8 mouse cellular contexts compared by ENCODE assay signal in genomic region chr9:25693632-25694031, GRCm38 (mm10).
DNase-seq lines count a peak whose midpoint lies in the region; ATAC-seq and TF ChIP-seq lines count a peak whose summit lies in the region.

No protein-coding gene starts in this region.

- WGBS in heart, embryonic 10.5 days, result 56% methylated on average over 5 of the region's 5 CpGs
- WGBS in forebrain, embryonic 10.5 days, result 32% methylated on average over 5 of the region's 5 CpGs
- WGBS in lung, embryonic 14.5 days, result 44% methylated on average over 5 of the region's 5 CpGs

- H3K4me3 ChIP-seq in heart, embryonic 10.5 days, result no peak overlapping the region
- no peak overlapping the region for H3K4me3 ChIP-seq in forebrain, embryonic 10.5 days
- no peak overlapping the region for H3K4me3 ChIP-seq in lung, embryonic 14.5 days (ENCODE audit: low read depth, low read length)

- intact Hi-C loops in heart, postnatal 36 days (cut with DNase I), result loop anchor here (10.0 kb wide), 1 partner anchor 1081 kb away; no protein-coding TSS in a partner anchor

- no peaks in the 10 kb centered on the region for H3K36me3 ChIP-seq in heart, embryonic 10.5 days
- no peaks in the 10 kb centered on the region for H3K36me3 ChIP-seq in forebrain, embryonic 10.5 days (replicated peaks)
- H3K36me3 ChIP-seq in lung, embryonic 14.5 days (ENCODE audit: insufficient read depth), result no peaks in the 10 kb centered on the region

- H3K27ac ChIP-seq in heart, embryonic 10.5 days, result no peak overlapping the region
- no peak overlapping the region for H3K27ac ChIP-seq in forebrain, embryonic 10.5 days
- no peak overlapping the region for H3K27ac ChIP-seq in lung, embryonic 14.5 days (ENCODE audit: low read depth)

- DNase-seq in heart, postnatal 36 days, result peak; percentile 2
- no peak for DNase-seq in heart, embryonic 10.5 days (ENCODE audit: low spot score)
- peak; percentile 14 for DNase-seq in adrenal gland, adult 2 months
- DNase-seq in forebrain, embryonic 10.5 days (ENCODE audit: extremely low spot score, low spot score), result peak; percentile 30
- peak; percentile 2 for DNase-seq in kidney, postnatal 14 days
- peak; percentile 56 for DNase-seq in lung, embryonic 14.5 days
- peak; percentile 31 for DNase-seq in retina, postnatal 1 day
- no peak for DNase-seq in thymus, postnatal 10 days (ENCODE audit: low spot score in 2 of 2)

- H3K9ac ChIP-seq in lung, embryonic 14.5 days, result no peak overlapping the region

- H3K4me2 ChIP-seq in lung, embryonic 14.5 days, result no peak overlapping the region

- H3K4me1 ChIP-seq in heart, embryonic 10.5 days, result no peaks in the 10 kb centered on the region
- peaks cover 18% of the 10 kb centered on the region for H3K4me1 ChIP-seq in forebrain, embryonic 10.5 days
- no peaks in the 10 kb centered on the region for H3K4me1 ChIP-seq in lung, embryonic 14.5 days (ENCODE audit: insufficient read depth)

- no peaks in the 10 kb centered on the region for H3K27me3 ChIP-seq in heart, embryonic 10.5 days (ENCODE audit: insufficient read depth, poor library complexity, severe bottlenecking)
- peaks cover 23% of the 10 kb centered on the region for H3K27me3 ChIP-seq in forebrain, embryonic 10.5 days (ENCODE audit: poor library complexity, severe bottlenecking)
- H3K27me3 ChIP-seq in lung, embryonic 14.5 days (ENCODE audit: insufficient read depth, low read length), result no peaks in the 10 kb centered on the region

- no peaks in the 10 kb centered on the region for H3K9me3 ChIP-seq in heart, embryonic 10.5 days
- H3K9me3 ChIP-seq in forebrain, embryonic 10.5 days, result 0 out of 2 replicates have a peak, but pooled peaks cover 2% of the 10 kb centered on the region
- H3K9me3 ChIP-seq in lung, embryonic 14.5 days (ENCODE audit: low read depth, low read length), result no peaks in the 10 kb centered on the region

- ATAC-seq in lung, embryonic 14.5 days (ENCODE audit: insufficient read depth), result no peak

- TF ChIP-seq CTCF in lung, embryonic 14.5 days (IDR thresholded peaks at IDR 0.05; ENCODE audit: low read depth), result peak; percentile 56

Comparison
In these comparisons a context has a peak if more than half of its experiments do, and no peak if none do; other contexts are left out.
1. DNase-seq: peak in heart, postnatal 36 days (2 of 2), adrenal gland, adult 2 months (single experiment), forebrain, embryonic 10.5 days (single experiment), kidney, postnatal 14 days (single experiment), lung, embryonic 14.5 days (single experiment) and retina, postnatal 1 day (single experiment); none in heart, embryonic 10.5 days (single experiment) and thymus, postnatal 10 days (0 of 2).